In the genomic region with DNA sequence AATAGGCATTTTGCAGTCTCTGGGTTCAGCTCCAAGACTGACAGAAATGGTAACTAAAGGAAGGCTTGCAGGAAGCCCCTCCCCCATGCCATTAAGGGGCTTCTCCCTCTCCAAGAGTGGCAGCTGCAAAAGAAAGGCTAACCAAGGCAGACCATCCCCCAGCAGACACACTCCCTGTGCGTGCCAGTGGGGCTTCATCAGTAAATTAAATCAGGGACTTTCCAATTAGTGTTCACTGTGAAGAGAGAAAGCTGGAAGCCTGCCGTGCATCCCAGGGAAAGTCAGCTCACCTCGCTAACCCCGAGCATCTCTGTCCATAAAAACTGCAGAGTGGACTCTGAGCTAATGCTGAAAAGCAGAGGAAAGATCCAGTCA, we compare ENCODE assay signal across 13 mouse cellular contexts.
A peak's percentile ranks its signal among the peaks of the same experiment; 100 is the strongest.
DNase-seq lines count a peak whose midpoint lies in the region; ATAC-seq and TF ChIP-seq lines count a peak whose summit lies in the region.
"Had no signal": no experiment of that assay in that cellular context is flagged by ENCODE, and none has a peak within 500 bp of the region (broad histone marks: within the 10 kb centered on the region; RNA-seq: fewer than 3 reads in every experiment).

No protein-coding gene starts in this region.

- H3K4me1 ChIP-seq in midbrain, embryonic 10.5 days, result peaks cover 13% of the 10 kb centered on the region
- no peaks in the 10 kb centered on the region for H3K4me1 ChIP-seq in midbrain, postnatal 0 days (ENCODE audit: insufficient read depth, low read length)
- H3K4me1 ChIP-seq in forebrain, embryonic 14.5 days (ENCODE audit: control insufficient read depth, insufficient read depth, low read length), result peaks cover 14% of the 10 kb centered on the region
- H3K4me1 ChIP-seq: megakaryocyte, embryonic 14.5 days had no signal

- TF ChIP-seq CTCF in midbrain, postnatal 0 days (IDR thresholded peaks at IDR 0.05), result no peak

- WGBS in midbrain, embryonic 10.5 days, result 18% methylated on average over 4 of the region's 4 CpGs
- 18% methylated on average over 4 of the region's 4 CpGs for WGBS in midbrain, postnatal 0 days
- 1% methylated on average over 4 of the region's 4 CpGs for WGBS in forebrain, embryonic 14.5 days

- H3K4me3 ChIP-seq in midbrain, embryonic 10.5 days, result no peak overlapping the region
- no peak overlapping the region for H3K4me3 ChIP-seq in midbrain, postnatal 0 days (ENCODE audit: low read depth, low read length)
- H3K4me3 ChIP-seq in forebrain, embryonic 14.5 days (ENCODE audit: low read depth, low read length), result no peak overlapping the region
- H3K4me3 ChIP-seq: limb, embryonic 12.5 days; megakaryocyte, embryonic 14.5 days had no signal

- no peak overlapping the region for H3K4me2 ChIP-seq in midbrain, postnatal 0 days (ENCODE audit: low read depth, low read length, poor library complexity, severe bottlenecking)
- H3K4me2 ChIP-seq in forebrain, embryonic 14.5 days (ENCODE audit: low read length), result no peak overlapping the region
- H3K4me2 ChIP-seq: limb, embryonic 12.5 days had no signal

- H3K36me3 ChIP-seq in midbrain, embryonic 10.5 days, result no peaks in the 10 kb centered on the region
- H3K36me3 ChIP-seq in midbrain, postnatal 0 days (ENCODE audit: insufficient read depth, low read length), result no peaks in the 10 kb centered on the region
- H3K36me3 ChIP-seq in forebrain, embryonic 14.5 days (ENCODE audit: control insufficient read depth, insufficient read depth, low read length), result no peaks in the 10 kb centered on the region
- H3K36me3 ChIP-seq: limb, embryonic 12.5 days had no signal

- peak overlapping the region; percentile 42 for H3K27ac ChIP-seq in midbrain, embryonic 10.5 days (replicated peaks)
- no peak overlapping the region for H3K27ac ChIP-seq in midbrain, postnatal 0 days (ENCODE audit: low read depth, low read length)
- H3K27ac ChIP-seq in forebrain, embryonic 14.5 days (ENCODE audit: low read depth, low read length), result peak overlapping the region; percentile 65
- H3K27ac ChIP-seq: limb, embryonic 12.5 days had no signal

- DNase-seq in midbrain, embryonic 10.5 days (ENCODE audit: low spot score), result peak; percentile 21
- DNase-seq in midbrain, postnatal 0 days (ENCODE audit: low spot score), result no peak
- DNase-seq in forebrain, embryonic 14.5 days (ENCODE audit: low spot score), result peak; percentile 92
- DNase-seq in mesoderm, embryonic 11.5 days (ENCODE audit: low read depth, low spot score), result peak; percentile 19
- peak; percentile 61 for DNase-seq in retina, postnatal 1 day
- no peak for DNase-seq in frontal cortex, postnatal 25 days (ENCODE audit: low spot score in 2 of 2)
- DNase-seq in lung, postnatal 25 days (ENCODE audit: low spot score), result no peak
- no peak for DNase-seq in frontal cortex, postnatal 14 days (ENCODE audit: low spot score in 2 of 2)
- DNase-seq: cerebellum, postnatal 36 days; lung, adult 18-20 months; spleen, adult 18-20 months had no signal

- H3K9ac ChIP-seq in midbrain, postnatal 0 days (replicated peaks; ENCODE audit: low read length, poor library complexity, severe bottlenecking), result no peak overlapping the region
- no peak overlapping the region for H3K9ac ChIP-seq in forebrain, embryonic 14.5 days (ENCODE audit: low read length)
- H3K9ac ChIP-seq: limb, embryonic 12.5 days had no signal

- H3K27me3 ChIP-seq in midbrain, embryonic 10.5 days (ENCODE audit: low read depth, poor library complexity, severe bottlenecking), result no peaks in the 10 kb centered on the region
- H3K27me3 ChIP-seq in midbrain, postnatal 0 days (ENCODE audit: insufficient read depth, low read length), result no peaks in the 10 kb centered on the region
- H3K27me3 ChIP-seq in forebrain, embryonic 14.5 days (replicated peaks; ENCODE audit: control insufficient read depth, insufficient read depth, low read length), result 0 out of 2 replicates have a peak, but pooled peaks cover 6% of the 10 kb centered on the region
- H3K27me3 ChIP-seq: limb, embryonic 12.5 days had no signal

- H3K9me3 ChIP-seq in midbrain, embryonic 10.5 days (replicated peaks), result no peaks in the 10 kb centered on the region
- H3K9me3 ChIP-seq in midbrain, postnatal 0 days (ENCODE audit: low read length), result no peaks in the 10 kb centered on the region
- no peaks in the 10 kb centered on the region for H3K9me3 ChIP-seq in forebrain, embryonic 14.5 days (replicated peaks; ENCODE audit: control insufficient read depth, low read length)
- H3K9me3 ChIP-seq: limb, embryonic 12.5 days; megakaryocyte, embryonic 14.5 days had no signal

- no peak for ATAC-seq in midbrain, postnatal 0 days (ENCODE audit: low FRiP score)
- ATAC-seq in forebrain, embryonic 14.5 days, result peak; percentile 93

Comparison
In these comparisons a context has a peak if more than half of its experiments do, and no peak if none do; other contexts are left out.
1. DNase-seq: peak in midbrain, embryonic 10.5 days (single experiment), forebrain, embryonic 14.5 days (single experiment), mesoderm, embryonic 11.5 days (single experiment) and retina, postnatal 1 day (single experiment); none in midbrain, postnatal 0 days (single experiment), frontal cortex, postnatal 25 days (0 of 2), lung, postnatal 25 days (single experiment) and frontal cortex, postnatal 14 days (0 of 2).